Mouse (Mus musculus): ENCODE results near the gene Hist1h2bc. TPM values are rescaled to one million over a fixed set of nuclear protein-coding genes. Genes with fewer than 3 reads are reported as not detected.

Gene Hist1h2bc
- polyA plus RNA-seq, 1 experiment from 2014 or later: 41.4 TPM

DNA sequence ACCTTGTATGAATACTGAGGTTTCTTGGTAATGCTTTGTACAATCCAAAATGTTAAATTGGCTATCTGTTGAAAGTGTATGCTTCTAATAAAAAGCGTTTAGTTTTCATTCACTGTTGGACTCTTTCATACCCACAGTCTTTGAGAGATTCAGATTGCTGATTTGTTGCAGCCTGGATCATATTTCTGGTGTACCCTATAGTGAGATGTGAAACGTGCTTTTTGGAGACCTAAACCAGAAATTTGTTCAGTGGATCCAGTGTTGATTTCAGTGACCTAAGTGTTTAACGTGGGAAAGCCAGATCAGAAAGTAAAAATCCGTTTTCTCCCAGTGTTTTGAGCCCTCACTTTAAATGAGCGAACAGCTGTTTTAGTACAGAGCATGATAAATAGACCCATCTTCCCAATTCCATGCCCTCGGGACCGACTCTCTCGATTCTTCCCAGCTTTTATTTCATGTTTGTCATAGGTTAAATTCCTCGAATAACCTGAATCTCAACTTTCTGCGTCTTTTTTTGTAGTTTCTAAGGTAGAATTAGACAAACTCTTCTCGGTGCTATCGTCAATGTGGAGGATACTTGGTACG, 56.3 kb downstream of the Hist1h2bc start:
- no peaks in the 10 kb centered on the region for H3K9me3 ChIP-seq (replicated peaks)
- peaks cover 25% of the 10 kb centered on the region for H3K4me1 ChIP-seq
- H3K9ac ChIP-seq: peak overlapping the region; percentile 92
- ATAC-seq: no peak
- H3K4me2 ChIP-seq: peak overlapping the region; percentile 98
- H3K4me3 ChIP-seq: peak overlapping the region; percentile 57
- H3K27me3 ChIP-seq: no peaks in the 10 kb centered on the region
- WGBS: 40% methylated on average over 13 of the region's 13 CpGs
- H3K27ac ChIP-seq: peak overlapping the region; percentile 98
- H3K36me3 ChIP-seq (ENCODE audit: poor library complexity, severe bottlenecking): no peaks in the 10 kb centered on the region

DNA sequence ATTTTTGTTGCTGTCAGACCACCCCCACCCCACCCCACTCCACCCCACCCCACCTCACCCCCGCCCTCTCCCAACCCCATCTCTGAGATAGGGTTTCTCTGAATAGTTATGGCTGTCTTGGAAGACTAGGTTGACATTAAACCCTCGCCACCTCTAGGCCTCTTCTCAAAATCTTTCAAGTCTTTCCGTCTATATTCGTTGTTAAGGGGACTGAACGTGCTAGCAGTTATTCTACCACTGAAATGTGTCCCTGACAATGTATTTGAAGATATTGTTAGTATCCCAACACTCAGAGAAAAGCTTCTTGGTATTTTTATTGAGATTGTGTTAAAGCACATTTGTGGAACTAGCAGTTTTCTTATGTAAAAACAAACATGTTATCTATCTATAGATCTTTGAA, 56.9 kb downstream of the Hist1h2bc start:
- peak overlapping the region; percentile 98 for H3K4me2 ChIP-seq

DNA sequence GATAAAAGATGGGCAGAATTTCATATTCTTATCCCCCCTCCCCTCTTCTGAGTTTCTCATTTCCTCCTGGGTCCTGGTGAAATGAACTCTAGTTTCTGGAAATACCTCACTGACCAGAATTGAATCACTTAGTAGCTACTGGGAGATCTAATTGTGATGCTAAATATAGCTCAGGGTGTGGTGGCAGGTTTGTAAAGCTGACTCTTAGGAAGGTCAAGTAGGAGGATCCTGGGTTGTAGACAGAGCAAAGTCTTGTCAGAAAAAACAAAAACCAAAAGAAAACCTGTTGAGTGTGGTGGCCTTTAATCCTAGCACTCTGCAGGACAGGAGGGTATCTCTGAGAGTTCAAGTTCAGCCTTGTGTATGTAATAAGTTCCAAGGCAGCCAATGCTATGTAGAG, 58.0 kb downstream of the Hist1h2bc start:
- Histone ChIP-seq H3K4me1 (peaks cover 26% of the 10 kb centered on the region), H3K4me3 (no peak overlapping the region), H3K9ac (no peak overlapping the region), H3K4me2 (no peak overlapping the region), H3K9me3 (replicated peaks) (no peaks in the 10 kb centered on the region), H3K27me3 (no peaks in the 10 kb centered on the region), H3K27ac (no peak overlapping the region), H3K36me3 (ENCODE audit: poor library complexity, severe bottlenecking) (no peaks in the 10 kb centered on the region)
- no peak for ATAC-seq

More for the DNA sequence above, 56.9 kb downstream of the Hist1h2bc start:
- ATAC-seq: no peak
- H3K36me3 ChIP-seq (ENCODE audit: poor library complexity, severe bottlenecking): no peaks in the 10 kb centered on the region
- H3K4me3 ChIP-seq: no peak overlapping the region
- no peak overlapping the region for H3K9ac ChIP-seq
- WGBS: 72% methylated on average over 5 of the region's 5 CpGs
- H3K27me3 ChIP-seq: no peaks in the 10 kb centered on the region
- H3K9me3 ChIP-seq (replicated peaks): no peaks in the 10 kb centered on the region
- H3K27ac ChIP-seq: no peak overlapping the region
- H3K4me1 ChIP-seq: peaks cover 25% of the 10 kb centered on the region

Small RNAs within 50 kb of the gene (microRNA-seq; reads per million reads assigned to microRNA genes)
- gene Gm44350: not detected

Other genes with a start within 250 kb of the Hist1h2bc start
- not detected in 2 replicates for gene Btn1a1, start 218.3 kb upstream of the Hist1h2bc start, polyA plus RNA-seq (2015; fragmentation: Nextera tagmentation; extraction: Ambion mirVana)
- 0.08 and 0.21 TPM in 2 replicates for gene Btn2a2, start 195.3 kb upstream of the Hist1h2bc start, polyA plus RNA-seq (2015; fragmentation: Nextera tagmentation; extraction: Ambion mirVana)
- gene Hist1h4h, start 153.1 kb upstream of the Hist1h2bc start, polyA plus RNA-seq (2015; fragmentation: Nextera tagmentation; extraction: Ambion mirVana): 5.2 and 6.4 TPM in 2 replicates
- 9.5 and 10.0 TPM in 2 replicates for gene Hist1h2af, start 150.3 kb upstream of the Hist1h2bc start, polyA plus RNA-seq (2015; fragmentation: Nextera tagmentation; extraction: Ambion mirVana)
- 10.0 and 11.6 TPM in 2 replicates for gene Hist1h3g, start 148.8 kb upstream of the Hist1h2bc start, polyA plus RNA-seq (2015; fragmentation: Nextera tagmentation; extraction: Ambion mirVana)
- 0.76 and 0.97 TPM in 2 replicates for gene Hist1h2bh, start 140.8 kb upstream of the Hist1h2bc start, polyA plus RNA-seq (2015; fragmentation: Nextera tagmentation; extraction: Ambion mirVana)
- gene Hist1h3f, start 140.1 kb upstream of the Hist1h2bc start, polyA plus RNA-seq (2015; fragmentation: Nextera tagmentation; extraction: Ambion mirVana): 1.2 and 1.3 TPM in 2 replicates
- 1.6 and 2.2 TPM in 2 replicates for gene Hist1h4f, start 132.6 kb upstream of the Hist1h2bc start, polyA plus RNA-seq (2015; fragmentation: Nextera tagmentation; extraction: Ambion mirVana)
- gene Hist1h1d, start 130.9 kb upstream of the Hist1h2bc start, polyA plus RNA-seq (2015; fragmentation: Nextera tagmentation; extraction: Ambion mirVana): 0.54 and 0.68 TPM in 2 replicates
- 4.6 and 6.9 TPM in 2 replicates for gene Hist1h3e, start 121.8 kb upstream of the Hist1h2bc start, polyA plus RNA-seq (2015; fragmentation: Nextera tagmentation; extraction: Ambion mirVana)
- gene Hist1h2ae, start 113.0 kb upstream of the Hist1h2bc start, polyA plus RNA-seq (2015; fragmentation: Nextera tagmentation; extraction: Ambion mirVana): 120 and 139 TPM in 2 replicates
- 8.9 and 11.5 TPM in 2 replicates for gene Hist1h2bg, start 112.8 kb upstream of the Hist1h2bc start, polyA plus RNA-seq (2015; fragmentation: Nextera tagmentation; extraction: Ambion mirVana)
- 10.3 and 11.2 TPM in 2 replicates for gene Hist1h2bf, start 110.0 kb upstream of the Hist1h2bc start, polyA plus RNA-seq (2015; fragmentation: Nextera tagmentation; extraction: Ambion mirVana)
- 3.8 and 4.8 TPM in 2 replicates for gene Hist1h2ad, start 109.8 kb upstream of the Hist1h2bc start, polyA plus RNA-seq (2015; fragmentation: Nextera tagmentation; extraction: Ambion mirVana)
- 8.8 TPM in 2 replicates for gene Hist1h3d, start 108.4 kb upstream of the Hist1h2bc start, polyA plus RNA-seq (2015; fragmentation: Nextera tagmentation; extraction: Ambion mirVana)
- 160 and 172 TPM in 2 replicates for gene Hist1h4d, start 102.6 kb upstream of the Hist1h2bc start, polyA plus RNA-seq (2015; fragmentation: Nextera tagmentation; extraction: Ambion mirVana)
- gene Hist1h2be, start 63.1 kb upstream of the Hist1h2bc start, polyA plus RNA-seq (2015; fragmentation: Nextera tagmentation; extraction: Ambion mirVana): 2.6 and 2.9 TPM in 2 replicates
- gene Hist1h1e, start 61.6 kb upstream of the Hist1h2bc start, polyA plus RNA-seq (2015; fragmentation: Nextera tagmentation; extraction: Ambion mirVana): 25.7 and 29.7 TPM in 2 replicates
- 1.0 and 1.3 TPM in 2 replicates for gene Hist1h2ac, start 251 bp upstream of the Hist1h2bc start, polyA plus RNA-seq (2015; fragmentation: Nextera tagmentation; extraction: Ambion mirVana)
- gene Hist1h1t, start 11.6 kb downstream of the Hist1h2bc start, polyA plus RNA-seq (2015; fragmentation: Nextera tagmentation; extraction: Ambion mirVana): not detected in 2 replicates
- gene Hist1h4c, start 14.3 kb downstream of the Hist1h2bc start, polyA plus RNA-seq (2015; fragmentation: Nextera tagmentation; extraction: Ambion mirVana): 6.5 and 7.9 TPM in 2 replicates
- gene Hfe, start 26.7 kb downstream of the Hist1h2bc start, polyA plus RNA-seq (2015; fragmentation: Nextera tagmentation; extraction: Ambion mirVana): 2.2 and 2.8 TPM in 2 replicates
- gene Hist1h1c, start 54.6 kb downstream of the Hist1h2bc start, polyA plus RNA-seq (2015; fragmentation: Nextera tagmentation; extraction: Ambion mirVana): 17.8 and 20.5 TPM in 2 replicates
- 8.8 and 10.8 TPM in 2 replicates for gene Hist1h3c, start 61.4 kb downstream of the Hist1h2bc start, polyA plus RNA-seq (2015; fragmentation: Nextera tagmentation; extraction: Ambion mirVana)
- gene Hist1h2bb, start 62.5 kb downstream of the Hist1h2bc start, polyA plus RNA-seq (2015; fragmentation: Nextera tagmentation; extraction: Ambion mirVana): 3.0 and 5.5 TPM in 2 replicates
- 58.6 and 70.5 TPM in 2 replicates for gene Hist1h2ab, start 66.9 kb downstream of the Hist1h2bc start, polyA plus RNA-seq (2015; fragmentation: Nextera tagmentation; extraction: Ambion mirVana)
- gene Hist1h3b, start 68.1 kb downstream of the Hist1h2bc start, polyA plus RNA-seq (2015; fragmentation: Nextera tagmentation; extraction: Ambion mirVana): 17.0 and 19.6 TPM in 2 replicates
- 5.7 and 6.1 TPM in 2 replicates for gene Hist1h4b, start 72.8 kb downstream of the Hist1h2bc start, polyA plus RNA-seq (2015; fragmentation: Nextera tagmentation; extraction: Ambion mirVana)
- 0.64 and 1.1 TPM in 2 replicates for gene Hist1h4a, start 77.0 kb downstream of the Hist1h2bc start, polyA plus RNA-seq (2015; fragmentation: Nextera tagmentation; extraction: Ambion mirVana)
- gene Hist1h3a, start 78.2 kb downstream of the Hist1h2bc start, polyA plus RNA-seq (2015; fragmentation: Nextera tagmentation; extraction: Ambion mirVana): 6.3 and 7.2 TPM in 2 replicates
- gene Hist1h1a, start 79.5 kb downstream of the Hist1h2bc start, polyA plus RNA-seq (2015; fragmentation: Nextera tagmentation; extraction: Ambion mirVana): 4.6 and 6.0 TPM in 2 replicates
- 0.08 TPM in 1 of 2 replicates, not detected in the other for gene Trim38, start 85.7 kb downstream of the Hist1h2bc start, polyA plus RNA-seq (2015; fragmentation: Nextera tagmentation; extraction: Ambion mirVana)
- not detected in 2 replicates for gene Slc17a2, start 122.8 kb downstream of the Hist1h2bc start, polyA plus RNA-seq (2015; fragmentation: Nextera tagmentation; extraction: Ambion mirVana)
- not detected in 2 replicates for gene Slc17a3, start 155.2 kb downstream of the Hist1h2bc start, polyA plus RNA-seq (2015; fragmentation: Nextera tagmentation; extraction: Ambion mirVana)
- gene Slc17a1, start 183.6 kb downstream of the Hist1h2bc start, polyA plus RNA-seq (2015; fragmentation: Nextera tagmentation; extraction: Ambion mirVana): not detected in 2 replicates
- not detected in 2 replicates for gene Slc17a4, start 230.8 kb downstream of the Hist1h2bc start, polyA plus RNA-seq (2015; fragmentation: Nextera tagmentation; extraction: Ambion mirVana)
- gene Hist1h2ba, start 250.0 kb downstream of the Hist1h2bc start, polyA plus RNA-seq (2015; fragmentation: Nextera tagmentation; extraction: Ambion mirVana): not detected in 2 replicates

Data from forebrain, embryonic 13.5 days (tissue).